Mouse (Mus musculus) G1E-ER4 (cell line): Measurements from ENCODE around the gene Vmn1r73. TPM values are rescaled to one million over a fixed set of nuclear protein-coding genes. Genes with fewer than 3 reads are reported as not detected.

ENCODE experiments used
- GATA1 ChIP-seq: IDR thresholded peaks from one replicate; pipeline ENCODE4 v1.8.0; 2012; ENCODE audit warnings: low read length, inconsistent platforms
- polyA plus RNA-seq: library from polyadenylated mRNA; stranded (reverse); fragments of >175 nt; gene quantifications from 2 replicates; pipeline ENCODE4 v1.2.3, GENCODE M21; 2012

Vmn1r73 gene
- polyA plus RNA-seq: not detected in 2 replicates

GRCm38 (mm10) chr7:11729966-11730365, at the start of gene Vmn1r73:
Gene Vmn1r73 (plus strand): TSS chr7:11730266.
- no peak for TF ChIP-seq GATA1

Other genes starting within 250 kb of the Vmn1r73 start
- gene Zscan4-ps2, start 216.0 kb upstream of the Vmn1r73 start, polyA plus RNA-seq: not detected in 2 replicates
- gene Zscan4-ps3, start 121.0 kb upstream of the Vmn1r73 start, polyA plus RNA-seq: not detected in 2 replicates
- gene Vmn1r72, start 50.1 kb upstream of the Vmn1r73 start, polyA plus RNA-seq: not detected in 2 replicates
- not detected in 2 replicates for gene Vmn1r74, start 103.7 kb downstream of the Vmn1r73 start, polyA plus RNA-seq
- not detected in 2 replicates for gene Vmn1r75, start 144.4 kb downstream of the Vmn1r73 start, polyA plus RNA-seq
- not detected in 2 replicates for gene Vmn1r76, start 207.9 kb downstream of the Vmn1r73 start, polyA plus RNA-seq